Mouse (Mus musculus) olfactory bulb, adult 2 months (tissue): ENCODE data around the gene Sema4a. TPM values are rescaled to one million over a fixed set of nuclear protein-coding genes. Genes with fewer than 3 reads are reported as not detected.

ENCODE experiments used
- H3K27ac ChIP-seq: fragments of 200-500 bp; 2 replicates; pipeline ENCODE4 v1.5.1; 2012; ENCODE audit warnings: low read depth, low read length; ENCODE audit not compliant: insufficient read depth
- H3K4me1 ChIP-seq: fragments of 200-500 bp; 2 replicates; pipeline ENCODE4 v1.6.1; 2012; ENCODE audit warnings: low read length; ENCODE audit not compliant: control insufficient read depth, insufficient read depth
- H3K4me3 ChIP-seq: fragments of 200-500 bp; 2 replicates; pipeline ENCODE4 v1.5.1; 2012; ENCODE audit warnings: mild to moderate bottlenecking, low read depth, low read length, moderate library complexity; ENCODE audit not compliant: insufficient read depth
- CTCF ChIP-seq: fragments of 200-500 bp; IDR thresholded peaks from 2 replicates; pipeline ENCODE4 v1.5.1; 2012; ENCODE audit warnings: low read depth, mild to moderate bottlenecking, low read length, moderate library complexity; ENCODE audit not compliant: insufficient read depth
- POLR2A ChIP-seq: fragments of 200-500 bp; IDR thresholded peaks from 2 replicates; pipeline ENCODE4 v1.6.1; 2012; ENCODE audit warnings: mild to moderate bottlenecking, low read depth, low read length, moderate library complexity; ENCODE audit not compliant: insufficient read depth
- WGBS: fragments of 180-500 bp; shearing (Covaris S2); methylation state at CpG from one replicate; pipeline ENCODE4 v1.1.7; 2018; 5-methylcytosine and 5-hydroxymethylcytosine counted together
- polyA plus RNA-seq: library from polyadenylated mRNA; stranded (reverse); fragments of >200 nt; gene quantifications from 2 replicates; pipeline ENCODE4 v1.2.4, GENCODE M21; 2012; ENCODE audit warnings: low replicate concordance; ENCODE audit not compliant: missing spikeins, insufficient read depth, insufficient read length

Gene Sema4a
- polyA plus RNA-seq, 1 experiment, result not detected

GRCm38 (mm10) chr3:88410645-88411031 is 50.3 kb downstream of the Sema4a start:
- 24% methylated on average over 7 of the region's 7 CpGs for WGBS
- H3K27ac ChIP-seq, result peak overlapping the region; percentile 34
- TF ChIP-seq CTCF (no peak), POLR2A (no peak)
- peaks cover 7% of the 10 kb centered on the region for H3K4me1 ChIP-seq
- H3K4me3 ChIP-seq, result no peak overlapping the region

DNA sequence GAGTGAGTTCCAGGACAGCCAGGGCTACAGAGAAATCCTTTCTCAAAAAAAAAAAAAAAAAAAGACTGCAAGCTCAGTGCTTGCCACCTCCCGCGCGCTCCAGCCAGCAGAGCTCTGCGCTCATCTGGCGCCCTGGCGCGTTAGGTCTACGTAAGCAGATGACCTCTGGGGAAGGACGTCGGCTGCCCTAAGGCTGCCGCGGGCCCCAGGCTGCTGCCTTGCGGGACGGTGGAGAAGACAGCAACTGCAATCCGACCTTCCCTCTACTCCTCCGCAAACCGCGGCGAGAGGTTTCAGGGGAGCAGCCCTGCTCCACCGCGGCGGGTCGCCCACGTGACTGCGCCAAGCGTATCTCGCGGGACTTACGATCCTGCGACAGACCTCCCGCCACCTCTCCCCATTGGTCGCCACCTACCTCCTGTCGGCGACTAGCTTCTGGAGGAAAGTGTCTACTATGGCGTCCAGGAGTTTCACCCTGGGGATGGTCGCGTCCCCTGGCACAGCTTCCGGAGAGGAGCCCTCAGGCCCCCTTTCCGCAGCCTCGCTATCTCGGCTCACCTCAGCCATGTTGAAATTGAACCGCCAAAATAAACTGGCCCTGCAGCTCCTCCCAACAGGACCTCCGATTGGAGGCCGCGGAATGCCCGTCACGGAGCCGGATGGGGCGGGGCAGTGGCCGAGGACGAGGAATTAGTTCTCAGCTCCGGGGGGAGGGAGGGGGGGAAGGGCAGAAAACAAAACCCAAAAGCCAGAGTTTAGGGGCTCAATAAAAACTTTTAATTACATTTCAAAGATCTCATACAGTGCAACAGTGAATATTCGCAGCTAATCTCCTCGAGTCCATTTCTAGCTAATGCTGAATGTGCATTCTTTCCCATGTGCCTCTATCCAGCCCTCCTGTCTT is 51.0 kb downstream of the Sema4a start, which contains the start of gene Pmf1:
Pmf1 (minus strand) TSS at position 591 of the 904 bp plus-strand sequence.
- TF ChIP-seq POLR2A (peak; percentile 97), CTCF (0 out of 2 replicates have a peak, but pooled peaks have one; percentile 10)
- WGBS, result under 1% methylated on average over 54 of the region's 54 CpGs
- Histone ChIP-seq H3K4me1 (peaks cover 6% of the 10 kb centered on the region; the same call in 1 of the 2 replicates), H3K4me3 (peak within 1 kb of the TSS; percentile 87), H3K27ac (peak within 1 kb of the TSS; percentile 98)

GRCm38 (mm10) chr3:88408953-88409352 is 52.0 kb downstream of the Sema4a start:
- WGBS, result 60% methylated on average over 5 of the region's 5 CpGs
- Histone ChIP-seq H3K4me3 (no peak overlapping the region), H3K27ac (no peak overlapping the region), H3K4me1 (peaks cover 6% of the 10 kb centered on the region; the same call in 1 of the 2 replicates)
- TF ChIP-seq POLR2A, result no peak
- TF ChIP-seq CTCF, result no peak

DNA sequence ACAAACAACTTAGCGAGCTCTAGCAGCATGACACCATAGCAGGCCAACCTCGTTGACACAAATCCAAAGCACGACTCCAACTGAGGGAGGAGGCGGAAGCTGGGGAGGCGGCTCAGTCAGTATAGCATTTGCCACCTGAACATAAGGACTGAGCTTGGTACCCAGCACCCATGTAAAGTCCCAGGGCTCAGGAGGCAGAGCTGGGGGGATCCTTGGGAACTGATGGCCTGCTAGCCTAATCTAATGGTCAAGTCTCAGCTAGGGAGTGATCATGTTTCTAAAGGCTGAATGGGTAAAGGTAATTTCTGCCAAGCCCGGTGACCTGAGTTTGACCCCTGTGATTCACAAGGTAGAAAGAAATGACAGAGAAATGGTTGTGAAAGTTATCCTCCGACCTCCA is 53.5 kb downstream of the Sema4a start:
- WGBS, result 56% methylated on average over 7 of the region's 7 CpGs
- Histone ChIP-seq H3K4me3 (no peak overlapping the region), H3K4me1 (peaks cover 6% of the 10 kb centered on the region; the same call in 1 of the 2 replicates), H3K27ac (no peak overlapping the region)
- no peak for TF ChIP-seq POLR2A
- TF ChIP-seq CTCF, result no peak

DNA sequence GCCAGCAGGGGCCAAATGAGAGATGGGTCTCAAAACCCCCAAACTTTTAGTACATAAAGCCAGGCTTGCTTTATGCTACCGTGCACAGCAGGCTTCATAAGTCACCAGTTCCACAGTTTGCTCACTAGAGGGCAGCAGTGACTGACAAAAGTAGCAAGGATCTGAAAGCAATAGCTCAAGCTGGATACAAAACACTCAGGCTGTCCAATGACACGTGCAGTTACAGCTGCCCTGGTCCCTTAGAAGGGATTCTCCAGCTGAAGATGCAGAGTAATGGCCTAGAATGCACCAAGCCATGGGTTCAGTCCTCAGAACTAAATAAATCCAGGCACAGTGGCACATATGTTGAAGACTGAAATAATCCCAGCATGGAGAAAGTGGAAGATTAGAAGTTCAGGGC is 53.9 kb downstream of the Sema4a start:
- 0% methylated on average over 2 of the region's 2 CpGs for WGBS
- peaks cover 6% of the 10 kb centered on the region; the same call in 1 of the 2 replicates for H3K4me1 ChIP-seq
- no peak overlapping the region for H3K4me3 ChIP-seq
- TF ChIP-seq POLR2A (no peak), CTCF (no peak)
- H3K27ac ChIP-seq, result no peak overlapping the region

DNA sequence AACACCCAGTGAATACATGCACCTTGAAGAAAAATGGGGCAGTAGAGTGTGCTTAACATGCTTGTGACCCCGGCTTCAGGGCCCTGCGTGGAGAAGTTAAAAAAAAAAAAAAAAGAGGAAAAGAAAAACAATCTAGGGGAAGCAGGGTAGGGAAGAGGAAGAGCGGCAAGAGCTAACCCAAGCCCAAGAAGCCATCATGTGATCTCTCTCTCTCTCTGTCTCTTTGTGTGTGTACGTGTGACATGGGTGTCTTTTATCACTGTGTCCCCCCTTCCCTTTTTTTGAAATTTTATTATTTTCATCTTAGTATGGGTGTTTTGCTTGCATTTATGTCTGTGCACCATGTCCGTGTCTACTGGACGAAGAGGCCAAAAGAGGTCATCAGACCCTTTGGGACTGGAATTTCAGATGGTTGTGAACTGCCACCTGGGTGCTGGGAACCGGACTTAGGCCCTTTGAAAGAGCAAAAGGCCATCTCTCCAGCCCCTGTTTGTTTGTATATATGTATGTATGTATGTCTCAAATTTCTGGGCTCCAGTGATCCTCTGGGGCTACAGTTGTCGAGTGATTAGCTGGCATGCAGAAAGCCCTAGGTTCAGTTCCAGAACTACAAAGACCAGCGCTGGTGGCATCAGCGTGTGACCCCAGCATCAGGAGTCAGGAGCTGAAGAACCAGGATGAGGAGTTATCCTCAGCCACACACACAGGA is 57.3 kb downstream of the Sema4a start:
- H3K4me3 ChIP-seq, result no peak overlapping the region
- no peaks in the 10 kb centered on the region for H3K4me1 ChIP-seq
- H3K27ac ChIP-seq, result no peak overlapping the region
- TF ChIP-seq CTCF (no peak), POLR2A (no peak)
- 92% methylated on average over 10 of the region's 10 CpGs for WGBS

- no peak overlapping the region for H3K4me3 ChIP-seq
- 65% methylated on average over 2 of the region's 2 CpGs for WGBS
These were observed 62.3 kb downstream of the Sema4a start for GRCm38 (mm10) chr3:88398666-88399065.

GRCm38 (mm10) chr3:88395742-88396141 is 65.2 kb downstream of the Sema4a start:
- H3K4me1 ChIP-seq, result peaks cover 7% of the 10 kb centered on the region; the same call in 1 of the 2 replicates
- no peak for TF ChIP-seq POLR2A
- no peak for TF ChIP-seq CTCF
- WGBS, result 91% methylated on average over 8 of the region's 8 CpGs
- H3K27ac ChIP-seq, result no peak overlapping the region
- no peak overlapping the region for H3K4me3 ChIP-seq

More at GRCm38 (mm10) chr3:88398666-88399065, 62.3 kb downstream of the Sema4a start:
- no peak overlapping the region for H3K27ac ChIP-seq
- H3K4me1 ChIP-seq, result peaks cover 7% of the 10 kb centered on the region; the same call in 1 of the 2 replicates
- no peak for TF ChIP-seq POLR2A
- TF ChIP-seq CTCF, result no peak

- H3K4me1 ChIP-seq, result peaks cover 7% of the 10 kb centered on the region; the same call in 1 of the 2 replicates
- H3K27ac ChIP-seq, result no peak overlapping the region
- no peak for TF ChIP-seq CTCF
- TF ChIP-seq POLR2A, result no peak
- WGBS, result 95% methylated on average over 6 of the region's 6 CpGs
- H3K4me3 ChIP-seq, result no peak overlapping the region
These were observed 65.7 kb downstream of the Sema4a start for GRCm38 (mm10) chr3:88395288-88395687.
